Mouse (Mus musculus): ENCODE data around the gene Stk16.

- TF ChIP-seq TAL1 (IDR thresholded peaks at IDR 0.05; ENCODE audit: low read length) (no peak), GATA1 (IDR thresholded peaks at IDR 0.05; ENCODE audit: low read length) (no peak; the same call in 1 of the 2 replicates)
Observed at GRCm38 (mm10) chr1:75190577-75190976, 20.1 kb upstream of the Stk16 start.
